Mouse (Mus musculus): Measurements from ENCODE around the gene D430019H16Rik. TPM values are rescaled to one million over a fixed set of nuclear protein-coding genes. Genes with fewer than 3 reads are reported as not detected.
A peak's percentile ranks its signal among the peaks of the same experiment; 100 is the strongest.

The D430019H16Rik gene
- total RNA-seq (2014; rRNA removed) (0.74 and 0.92 TPM in 2 replicates), polyA plus RNA-seq (2012; rRNA removed) (0.55 and 0.65 TPM in 2 replicates)

DNA sequence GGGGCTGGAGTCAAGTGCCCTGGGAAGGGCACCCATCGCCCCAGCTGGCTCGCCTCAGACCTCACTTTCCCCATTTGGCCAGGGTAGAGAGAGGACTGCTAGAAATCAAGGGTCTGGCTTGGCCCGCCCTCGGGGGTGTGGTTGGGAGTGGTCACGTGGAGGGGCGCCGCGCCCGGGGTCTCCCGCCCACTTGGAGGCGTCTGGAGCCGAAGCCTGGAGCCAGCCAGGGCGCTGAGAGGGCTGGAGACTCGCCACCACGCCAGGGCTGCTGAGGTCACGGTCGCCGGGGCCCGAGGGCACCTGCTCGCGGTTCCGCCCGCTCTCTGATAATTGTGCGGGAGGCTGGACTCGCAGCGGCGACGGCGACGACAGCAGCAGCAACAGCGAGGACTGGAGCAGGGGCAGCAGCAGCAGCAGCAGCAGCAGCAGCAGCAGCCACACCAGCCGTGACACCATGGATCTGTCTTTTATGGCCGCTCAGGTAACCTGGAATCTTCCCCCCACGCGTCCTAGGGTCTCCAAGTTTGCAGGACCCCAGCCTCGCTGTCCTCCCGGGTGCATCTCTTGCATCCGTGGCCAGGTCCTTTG, at the start of gene D430019H16Rik:
Gene D430019H16Rik, plus strand, starts transcription at position 187 of the 588 bp plus-strand sequence.
- Histone ChIP-seq H3K27ac (replicated peaks; ENCODE audit: insufficient read depth, low read depth, low read length) (no peak within 1 kb of the TSS), H3K27me3 (ENCODE audit: control insufficient read depth, insufficient read depth, low read length) (peaks cover 5% of the 10 kb centered on the region; the same call in 1 of the 2 replicates), H3K4me3 (ENCODE audit: insufficient read depth, low read depth, low read length) (peak within 1 kb of the TSS; percentile 49), H3K36me3 (ENCODE audit: control insufficient read depth, insufficient read depth, low read length) (no peaks in the 10 kb centered on the region), H3K4me1 (ENCODE audit: control insufficient read depth, insufficient read depth, low read length) (no peaks in the 10 kb centered on the region), H3K79me2 (ENCODE audit: control insufficient read depth, insufficient read depth, low read length) (no peaks in the 10 kb centered on the region), H3K9ac (ENCODE audit: low read depth, low read length) (peak within 1 kb of the TSS; percentile 55)
- no peak for DNase-seq (ENCODE audit: extremely low read depth, low read depth, low spot score)
- TF ChIP-seq CTCF (IDR thresholded peaks at IDR 0.05; ENCODE audit: low read depth, low read length) (no peak), POLR2A (IDR thresholded peaks at IDR 0.05; ENCODE audit: extremely low read depth, insufficient read depth, low read length) (no peak)
- whole genome bisulfite sequencing, result 2% methylated on average over 38 of the region's 38 CpGs

DNA sequence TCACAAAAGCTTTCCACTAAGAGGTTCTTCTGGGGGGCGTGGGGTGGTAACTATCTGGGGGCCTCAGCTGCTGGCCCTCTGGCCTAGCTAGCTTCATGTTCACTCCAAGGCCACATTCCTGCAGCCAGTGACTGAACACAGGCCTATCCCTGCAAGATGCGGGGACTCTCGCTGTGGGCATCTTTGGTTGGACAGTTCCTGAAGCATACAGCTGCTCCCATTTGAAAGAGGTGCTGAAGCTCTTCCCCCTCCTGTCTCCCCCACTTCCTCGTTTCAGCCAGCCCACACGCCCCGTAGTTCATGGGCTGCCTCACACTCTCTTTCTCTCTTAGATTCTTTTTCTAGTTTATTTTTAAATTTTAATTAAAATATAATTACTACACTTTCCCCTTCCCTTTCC, 47.6 kb upstream of the D430019H16Rik start:
- TF ChIP-seq POLR2A (IDR thresholded peaks at IDR 0.05; ENCODE audit: extremely low read depth, insufficient read depth, low read length), result no peak
- TF ChIP-seq CTCF (IDR thresholded peaks at IDR 0.05; ENCODE audit: low read depth, low read length), result no peak
- no peak overlapping the region for H3K9ac ChIP-seq (ENCODE audit: low read depth, low read length)
- no peaks in the 10 kb centered on the region for H3K27me3 ChIP-seq (ENCODE audit: control insufficient read depth, insufficient read depth, low read length)
- no peak overlapping the region for H3K27ac ChIP-seq (replicated peaks; ENCODE audit: insufficient read depth, low read depth, low read length)
- H3K4me1 ChIP-seq (ENCODE audit: control insufficient read depth, insufficient read depth, low read length), result no peaks in the 10 kb centered on the region
- no peak overlapping the region for H3K4me3 ChIP-seq (ENCODE audit: insufficient read depth, low read depth, low read length)
- no peaks in the 10 kb centered on the region for H3K79me2 ChIP-seq (ENCODE audit: control insufficient read depth, insufficient read depth, low read length)
- no peak for DNase-seq (ENCODE audit: extremely low read depth, low read depth, low spot score)
- WGBS, result 65% methylated on average over 6 of the region's 6 CpGs
- H3K36me3 ChIP-seq (ENCODE audit: control insufficient read depth, insufficient read depth, low read length), result no peaks in the 10 kb centered on the region

DNA sequence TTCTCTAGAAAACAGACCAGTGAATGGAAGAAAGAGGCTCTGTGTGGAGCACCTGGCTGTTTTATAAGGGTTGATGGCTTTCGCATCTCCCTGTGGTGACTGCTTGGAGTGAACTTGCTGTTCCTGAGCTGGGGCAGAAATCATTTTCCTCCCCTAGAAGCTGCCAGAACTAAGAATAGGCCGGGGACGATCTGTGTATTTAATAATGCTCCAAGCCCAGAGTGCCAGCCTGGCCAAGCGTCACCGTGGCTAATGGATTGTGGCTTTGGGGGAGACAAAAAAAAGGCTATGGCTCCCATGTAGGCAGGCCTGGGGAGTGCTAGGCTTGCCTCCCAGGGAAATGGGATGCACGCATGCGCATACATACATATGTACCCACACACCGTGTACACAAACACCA, 39.7 kb upstream of the D430019H16Rik start:
- DNase-seq (ENCODE audit: extremely low read depth, low read depth, low spot score), result no peak
- 91% methylated on average over 8 of the region's 8 CpGs for WGBS
- no peak overlapping the region for H3K4me3 ChIP-seq (ENCODE audit: insufficient read depth, low read depth, low read length)
- no peak overlapping the region for H3K27ac ChIP-seq (replicated peaks; ENCODE audit: insufficient read depth, low read depth, low read length)
- TF ChIP-seq POLR2A (IDR thresholded peaks at IDR 0.05; ENCODE audit: extremely low read depth, insufficient read depth, low read length), result no peak
- H3K36me3 ChIP-seq (ENCODE audit: control insufficient read depth, insufficient read depth, low read length), result no peaks in the 10 kb centered on the region
- no peaks in the 10 kb centered on the region for H3K4me1 ChIP-seq (ENCODE audit: control insufficient read depth, insufficient read depth, low read length)
- H3K27me3 ChIP-seq (ENCODE audit: control insufficient read depth, insufficient read depth, low read length), result no peaks in the 10 kb centered on the region
- H3K9ac ChIP-seq (ENCODE audit: low read depth, low read length), result no peak overlapping the region
- no peaks in the 10 kb centered on the region for H3K79me2 ChIP-seq (ENCODE audit: control insufficient read depth, insufficient read depth, low read length)

- H3K36me3 ChIP-seq (ENCODE audit: control insufficient read depth, insufficient read depth, low read length), result no peaks in the 10 kb centered on the region
- H3K27ac ChIP-seq (replicated peaks; ENCODE audit: insufficient read depth, low read depth, low read length), result no peak overlapping the region
- no peak for DNase-seq (ENCODE audit: extremely low read depth, low read depth, low spot score)
- no peaks in the 10 kb centered on the region for H3K79me2 ChIP-seq (ENCODE audit: control insufficient read depth, insufficient read depth, low read length)
- 44% methylated on average over 6 of the region's 6 CpGs for WGBS
- H3K9ac ChIP-seq (ENCODE audit: low read depth, low read length), result no peak overlapping the region
- TF ChIP-seq CTCF (IDR thresholded peaks at IDR 0.05; ENCODE audit: low read depth, low read length), result no peak
- no peak for TF ChIP-seq POLR2A (IDR thresholded peaks at IDR 0.05; ENCODE audit: extremely low read depth, insufficient read depth, low read length)
- H3K27me3 ChIP-seq (ENCODE audit: control insufficient read depth, insufficient read depth, low read length), result no peaks in the 10 kb centered on the region
- H3K4me3 ChIP-seq (ENCODE audit: insufficient read depth, low read depth, low read length), result no peak overlapping the region
- no peaks in the 10 kb centered on the region for H3K4me1 ChIP-seq (ENCODE audit: control insufficient read depth, insufficient read depth, low read length)
These were observed 33.2 kb upstream of the D430019H16Rik start for GRCm38 (mm10) chr12:105420476-105420875.

- H3K27me3 ChIP-seq (ENCODE audit: control insufficient read depth, insufficient read depth, low read length), result no peaks in the 10 kb centered on the region
- TF ChIP-seq POLR2A (IDR thresholded peaks at IDR 0.05; ENCODE audit: extremely low read depth, insufficient read depth, low read length), result no peak
- no peak for TF ChIP-seq CTCF (IDR thresholded peaks at IDR 0.05; ENCODE audit: low read depth, low read length)
- no peak overlapping the region for H3K9ac ChIP-seq (ENCODE audit: low read depth, low read length)
- H3K4me1 ChIP-seq (ENCODE audit: control insufficient read depth, insufficient read depth, low read length), result no peaks in the 10 kb centered on the region
- no peaks in the 10 kb centered on the region for H3K36me3 ChIP-seq (ENCODE audit: control insufficient read depth, insufficient read depth, low read length)
- DNase-seq (ENCODE audit: extremely low read depth, low read depth, low spot score), result no peak
- 69% methylated on average over 7 of the region's 7 CpGs for WGBS
- H3K4me3 ChIP-seq (ENCODE audit: insufficient read depth, low read depth, low read length), result no peak overlapping the region
- no peak overlapping the region for H3K27ac ChIP-seq (replicated peaks; ENCODE audit: insufficient read depth, low read depth, low read length)
- H3K79me2 ChIP-seq (ENCODE audit: control insufficient read depth, insufficient read depth, low read length), result no peaks in the 10 kb centered on the region
These were observed 27.1 kb upstream of the D430019H16Rik start for GRCm38 (mm10) chr12:105426541-105426940.

- no peaks in the 10 kb centered on the region for H3K36me3 ChIP-seq (ENCODE audit: control insufficient read depth, insufficient read depth, low read length)
- 28% methylated on average over 10 of the region's 10 CpGs for WGBS
- no peaks in the 10 kb centered on the region for H3K4me1 ChIP-seq (ENCODE audit: control insufficient read depth, insufficient read depth, low read length)
- TF ChIP-seq CTCF (IDR thresholded peaks at IDR 0.05; ENCODE audit: low read depth, low read length) (peak; percentile 28; the same call in 1 of the 2 replicates), POLR2A (IDR thresholded peaks at IDR 0.05; ENCODE audit: extremely low read depth, insufficient read depth, low read length) (no peak)
- H3K4me3 ChIP-seq (ENCODE audit: insufficient read depth, low read depth, low read length), result no peak overlapping the region
- H3K9ac ChIP-seq (ENCODE audit: low read depth, low read length), result no peak overlapping the region
- no peaks in the 10 kb centered on the region for H3K79me2 ChIP-seq (ENCODE audit: control insufficient read depth, insufficient read depth, low read length)
- no peaks in the 10 kb centered on the region for H3K27me3 ChIP-seq (ENCODE audit: control insufficient read depth, insufficient read depth, low read length)
- H3K27ac ChIP-seq (replicated peaks; ENCODE audit: insufficient read depth, low read depth, low read length), result no peak overlapping the region
- peak; percentile 14 for DNase-seq (ENCODE audit: extremely low read depth, low read depth, low spot score)
These were observed 26.5 kb upstream of the D430019H16Rik start for GRCm38 (mm10) chr12:105427039-105427757.

Data from liver, adult 2 months (tissue).